Mouse (Mus musculus) adrenal gland, postnatal 36 days (tissue): Measurements from ENCODE around the gene Elp6. TPM values are rescaled to one million over a fixed set of nuclear protein-coding genes. Genes with fewer than 3 reads are reported as not detected.
A peak's percentile ranks its signal among the peaks of the same experiment; 100 is the strongest.

ENCODE experiments used
- DNase-seq, 2 experiments: peaks; one replicate each; pipeline ENCODE4 v3.0.0; 2021; ENCODE audit warnings: mixed read lengths in 1 of 2
- long read RNA-seq, 2 experiments: library from polyadenylated mRNA; stranded (forward); transcript quantifications; one replicate each; pipeline ENCODE4 v2.0.0; 2021; ENCODE audit warnings: borderline sequencing depth in 2 of 2
- total RNA-seq, 2 experiments: library from RNA; stranded (reverse); gene quantifications; 2 replicates each; pipeline ENCODE4 v1.2.3; 2021

Elp6 gene
- 1 to 10 TPM; 8.0 to 9.8 TPM for total RNA-seq
- long read RNA-seq, experiment 1, transcript Elp6-205 (7 exons, 1,304 nt) = major isoform, 16 of 25 reads
- long read RNA-seq, experiment 1, partial matches to known transcripts = 2 of 25 reads
- long read RNA-seq, experiment 1, other reads (novel, unspliced or antisense) = 7 of 25 reads
- long read RNA-seq, experiment 2, transcript Elp6-205 (7 exons, 1,304 nt) = major isoform, 12 of 16 reads
- long read RNA-seq, experiment 2, partial matches to known transcripts = 2 of 16 reads
- long read RNA-seq, experiment 2, other reads (novel, unspliced or antisense) = 2 of 16 reads

GRCm38 (mm10) chr9:110304969-110305651, at the start of gene Elp6:
Gene Elp6, plus strand, starts transcription at chr9:110305173.
- peak; percentile 93 for DNase-seq

- DNase-seq = no peak
Observed at GRCm38 (mm10) chr9:110255407-110256019, 49.5 kb upstream of the Elp6 start.

GRCm38 (mm10) chr9:110258646-110259045, 46.3 kb upstream of the Elp6 start:
- DNase-seq = no peak

- DNase-seq = no peak
Observed at GRCm38 (mm10) chr9:110259118-110259517, 45.9 kb upstream of the Elp6 start.

GRCm38 (mm10) chr9:110263181-110263580, 41.8 kb upstream of the Elp6 start:
- no peak for DNase-seq

- no peak for DNase-seq
Observed at GRCm38 (mm10) chr9:110264991-110265390, 40.0 kb upstream of the Elp6 start.

- no peak for DNase-seq
Observed at GRCm38 (mm10) chr9:110268416-110268815, 36.6 kb upstream of the Elp6 start.

GRCm38 (mm10) chr9:110272330-110272729, 32.6 kb upstream of the Elp6 start:
- no peak for DNase-seq

- no peak for DNase-seq
Observed at GRCm38 (mm10) chr9:110273507-110273906, 31.5 kb upstream of the Elp6 start.

- DNase-seq = peak; percentile 29 to 45
Observed at GRCm38 (mm10) chr9:110275882-110276281, 29.1 kb upstream of the Elp6 start.

- DNase-seq = peak; percentile 77 to 83
Observed at GRCm38 (mm10) chr9:110277431-110277881, 27.5 kb upstream of the Elp6 start.

GRCm38 (mm10) chr9:110284075-110284697, 20.8 kb upstream of the Elp6 start:
- no peak for DNase-seq

- DNase-seq = no peak
Observed at GRCm38 (mm10) chr9:110287321-110287924, 17.6 kb upstream of the Elp6 start.

GRCm38 (mm10) chr9:110293254-110293718, 11.7 kb upstream of the Elp6 start:
- DNase-seq = no peak

GRCm38 (mm10) chr9:110293873-110294415, 11.0 kb upstream of the Elp6 start:
- no peak for DNase-seq

GRCm38 (mm10) chr9:110294786-110295185, 10.2 kb upstream of the Elp6 start:
- no peak for DNase-seq

- DNase-seq = peak; percentile 87 to 88
Observed at GRCm38 (mm10) chr9:110296867-110297627, 7.9 kb upstream of the Elp6 start.

GRCm38 (mm10) chr9:110304516-110304915, 457 bp upstream of the Elp6 start:
- DNase-seq = peak in 1 of 2 experiments; percentile 35

GRCm38 (mm10) chr9:110306371-110306770, 1.4 kb downstream of the Elp6 start:
- DNase-seq = no peak

- DNase-seq = no peak
Observed at GRCm38 (mm10) chr9:110314706-110315105, 9.7 kb downstream of the Elp6 start.

- no peak for DNase-seq
Observed at GRCm38 (mm10) chr9:110315410-110315809, 10.4 kb downstream of the Elp6 start.
